Mouse (Mus musculus) stomach, embryonic 16.5 days (tissue): ENCODE data around the gene Srrm1. TPM values are rescaled to one million over a fixed set of nuclear protein-coding genes. Genes with fewer than 3 reads are reported as not detected.

Experiments used
- ATAC-seq: fragments of 200-750 bp; cut with Nextera tagmentation; 2 replicates; pipeline ENCODE4 v1.8.0; 2017; ENCODE audit warnings: moderate number of reproducible peaks, moderate TSS enrichment; ENCODE audit not compliant: insufficient read depth, low FRiP score
- H3K27ac ChIP-seq: fragments of 300-500 bp; sonication (generic); 2 replicates; pipeline ENCODE4 v1.5.1; 2014; ENCODE audit warnings: low read length
- H3K27me3 ChIP-seq: fragments of 300-500 bp; sonication (generic); 2 replicates; pipeline ENCODE4 v1.6.1; 2014; ENCODE audit warnings: low read length, control low read depth, mixed read lengths; ENCODE audit not compliant: control insufficient read depth, insufficient read depth
- H3K36me3 ChIP-seq: fragments of 300-500 bp; sonication (generic); 2 replicates; pipeline ENCODE4 v1.6.1; 2014; ENCODE audit warnings: low read length; ENCODE audit not compliant: control insufficient read depth, insufficient read depth
- H3K4me1 ChIP-seq: fragments of 300-500 bp; sonication (generic); 2 replicates; pipeline ENCODE4 v1.6.1; 2014; ENCODE audit warnings: low read length, control low read depth, mixed read lengths; ENCODE audit not compliant: control insufficient read depth, insufficient read depth
- H3K4me2 ChIP-seq: fragments of 300-500 bp; sonication (generic); 2 replicates; pipeline ENCODE4 v1.6.1; 2014; ENCODE audit warnings: low read depth, low read length, mixed read lengths
- H3K4me3 ChIP-seq: fragments of 300-500 bp; sonication (generic); replicated peaks from 2 replicates; pipeline ENCODE4 v1.5.1; 2014; ENCODE audit warnings: mild to moderate bottlenecking, low read length
- H3K9ac ChIP-seq: fragments of 300-500 bp; sonication (generic); 2 replicates; pipeline ENCODE4 v1.6.1; 2014; ENCODE audit warnings: low read length
- H3K9me3 ChIP-seq: fragments of 300-500 bp; sonication (generic); replicated peaks from 2 replicates; pipeline ENCODE4 v1.6.1; 2016; ENCODE audit warnings: low read length, control low read depth; ENCODE audit not compliant: control insufficient read depth
- WGBS: fragments of 180-500 bp; shearing (Covaris S2); extraction: QIAGEN DNeasy Blood & Tissue Kit; methylation state at CpG from one replicate; pipeline ENCODE4 v1.1.7; 2014; 5-methylcytosine and 5-hydroxymethylcytosine counted together
- polyA plus RNA-seq: library from polyadenylated mRNA; unstranded; fragments of >200 nt; fragmentation: Nextera tagmentation; extraction: Ambion mirVana; gene quantifications from 2 replicates; pipeline ENCODE4 v1.2.1, GENCODE M21; 2015

Gene Srrm1
- polyA plus RNA-seq, 1 experiment from 2014 or later, result 188 TPM

DNA sequence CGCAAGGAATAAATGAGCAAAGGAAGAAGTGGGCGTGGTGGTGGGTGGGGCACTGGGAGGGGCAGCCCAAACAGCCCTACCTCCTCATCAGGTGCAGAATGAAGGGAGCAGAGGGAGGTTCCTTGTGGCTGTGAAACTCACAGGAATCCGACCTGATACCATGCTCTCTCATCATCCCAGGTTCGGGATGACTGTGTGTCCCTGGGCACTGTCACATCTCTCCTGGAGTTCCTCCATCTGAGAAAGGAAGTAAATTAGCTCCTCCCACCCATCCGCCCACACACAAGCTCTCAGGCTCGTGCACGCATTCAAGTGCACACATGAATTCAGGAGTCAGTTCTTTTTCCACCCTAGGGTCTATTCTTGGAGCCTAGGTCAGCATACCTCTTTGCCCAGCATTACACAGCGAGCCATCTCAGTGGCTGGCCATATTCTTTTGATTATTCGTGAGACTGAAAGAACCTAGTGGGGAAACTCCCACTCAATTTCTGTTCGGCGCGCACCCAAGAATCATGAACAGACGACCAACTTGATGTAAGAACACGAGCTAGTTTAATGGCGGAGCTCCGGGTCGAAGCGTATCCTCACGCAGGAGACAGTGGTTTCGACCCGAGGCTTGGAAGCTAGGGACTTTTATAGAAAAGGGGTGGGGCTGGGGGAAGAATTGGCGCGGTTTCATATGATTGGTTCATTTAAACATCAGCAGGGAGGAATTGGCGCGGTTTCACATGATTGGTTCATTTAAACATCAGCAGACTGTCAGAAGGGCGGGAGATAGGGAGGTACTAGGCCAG lies 52.7 kb downstream of the Srrm1 start:
- Histone ChIP-seq H3K4me2 (no peak overlapping the region), H3K9ac (no peak overlapping the region), H3K36me3 (no peaks in the 10 kb centered on the region), H3K4me3 (no peak overlapping the region), H3K4me1 (0 out of 2 replicates have a peak, but pooled peaks cover 2% of the 10 kb centered on the region), H3K9me3 (no peaks in the 10 kb centered on the region), H3K27ac (no peak overlapping the region), H3K27me3 (no peaks in the 10 kb centered on the region)
- no peak for ATAC-seq
- WGBS, result 88% methylated on average over 26 of the region's 26 CpGs

- H3K9me3 ChIP-seq, result no peaks in the 10 kb centered on the region
- H3K4me3 ChIP-seq, result no peak overlapping the region
- no peak overlapping the region for H3K4me2 ChIP-seq
- H3K27me3 ChIP-seq, result no peaks in the 10 kb centered on the region
- H3K36me3 ChIP-seq, result no peaks in the 10 kb centered on the region
- H3K9ac ChIP-seq, result no peak overlapping the region
- no peak overlapping the region; the same call in 1 of the 2 replicates for H3K27ac ChIP-seq
- H3K4me1 ChIP-seq, result 0 out of 2 replicates have a peak, but pooled peaks cover 2% of the 10 kb centered on the region
- no peak; the same call in 1 of the 2 replicates for ATAC-seq
- WGBS, result 72% methylated on average over 10 of the region's 10 CpGs
Measured at GRCm38 (mm10) chr4:135298680-135299079, 54.4 kb downstream of the Srrm1 start.

- 0 out of 2 replicates have a peak overlapping the region, but pooled peaks have one; percentile 12 for H3K9ac ChIP-seq
- 0 out of 2 replicates have a peak, but pooled peaks cover 2% of the 10 kb centered on the region for H3K4me1 ChIP-seq
- ATAC-seq, result peak; percentile 61
- H3K9me3 ChIP-seq, result no peaks in the 10 kb centered on the region
- no peak overlapping the region for H3K4me2 ChIP-seq
- no peaks in the 10 kb centered on the region for H3K27me3 ChIP-seq
- no peak overlapping the region for H3K4me3 ChIP-seq
- H3K36me3 ChIP-seq, result no peaks in the 10 kb centered on the region
- 67% methylated on average over 15 of the region's 15 CpGs for WGBS
- 0 out of 2 replicates have a peak overlapping the region, but pooled peaks have one; percentile 6 for H3K27ac ChIP-seq
Measured at GRCm38 (mm10) chr4:135297931-135298546, 55.1 kb downstream of the Srrm1 start.

GRCm38 (mm10) chr4:135297146-135297545 lies 56.0 kb downstream of the Srrm1 start:
- H3K27ac ChIP-seq, result no peak overlapping the region
- no peaks in the 10 kb centered on the region for H3K36me3 ChIP-seq
- no peak for ATAC-seq
- H3K27me3 ChIP-seq, result no peaks in the 10 kb centered on the region
- no peaks in the 10 kb centered on the region for H3K9me3 ChIP-seq
- no peak overlapping the region for H3K9ac ChIP-seq
- 87% methylated on average over 7 of the region's 7 CpGs for WGBS
- no peak overlapping the region for H3K4me3 ChIP-seq
- H3K4me2 ChIP-seq, result no peak overlapping the region
- peaks cover 5% of the 10 kb centered on the region for H3K4me1 ChIP-seq

GRCm38 (mm10) chr4:135296565-135296964 lies 56.6 kb downstream of the Srrm1 start:
- Histone ChIP-seq H3K27ac (no peak overlapping the region), H3K4me3 (no peak overlapping the region), H3K27me3 (no peaks in the 10 kb centered on the region), H3K4me1 (peaks cover 10% of the 10 kb centered on the region), H3K36me3 (no peaks in the 10 kb centered on the region), H3K9ac (no peak overlapping the region), H3K4me2 (no peak overlapping the region), H3K9me3 (no peaks in the 10 kb centered on the region)
- no peak for ATAC-seq

DNA sequence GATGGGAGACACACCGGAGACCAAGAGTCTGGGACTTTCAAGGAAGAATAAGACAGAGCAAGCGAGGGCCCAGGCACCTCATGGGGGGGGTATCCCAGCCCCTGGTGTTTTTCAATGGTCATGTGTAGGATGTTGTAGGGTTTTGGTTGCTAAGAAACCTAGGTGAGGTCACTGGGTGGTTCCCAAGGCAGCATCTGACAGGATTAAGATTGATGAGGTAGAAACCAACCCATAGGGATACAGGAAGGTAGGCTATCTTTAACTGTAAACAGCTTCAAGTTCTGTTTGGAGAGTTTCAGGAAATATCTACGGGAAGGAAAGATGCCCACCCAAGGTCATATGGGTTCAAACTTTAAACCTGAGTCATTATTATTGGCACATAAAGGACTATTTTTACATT lies 59.3 kb downstream of the Srrm1 start:
- H3K27ac ChIP-seq, result no peak overlapping the region
- H3K4me2 ChIP-seq, result no peak overlapping the region
- no peaks in the 10 kb centered on the region for H3K27me3 ChIP-seq
- no peak for ATAC-seq
- H3K9ac ChIP-seq, result no peak overlapping the region
- peaks cover 10% of the 10 kb centered on the region for H3K4me1 ChIP-seq
- no peaks in the 10 kb centered on the region for H3K36me3 ChIP-seq
- 65% methylated on average over 3 of the region's 3 CpGs for WGBS
- H3K9me3 ChIP-seq, result no peaks in the 10 kb centered on the region
- H3K4me3 ChIP-seq, result no peak overlapping the region

DNA sequence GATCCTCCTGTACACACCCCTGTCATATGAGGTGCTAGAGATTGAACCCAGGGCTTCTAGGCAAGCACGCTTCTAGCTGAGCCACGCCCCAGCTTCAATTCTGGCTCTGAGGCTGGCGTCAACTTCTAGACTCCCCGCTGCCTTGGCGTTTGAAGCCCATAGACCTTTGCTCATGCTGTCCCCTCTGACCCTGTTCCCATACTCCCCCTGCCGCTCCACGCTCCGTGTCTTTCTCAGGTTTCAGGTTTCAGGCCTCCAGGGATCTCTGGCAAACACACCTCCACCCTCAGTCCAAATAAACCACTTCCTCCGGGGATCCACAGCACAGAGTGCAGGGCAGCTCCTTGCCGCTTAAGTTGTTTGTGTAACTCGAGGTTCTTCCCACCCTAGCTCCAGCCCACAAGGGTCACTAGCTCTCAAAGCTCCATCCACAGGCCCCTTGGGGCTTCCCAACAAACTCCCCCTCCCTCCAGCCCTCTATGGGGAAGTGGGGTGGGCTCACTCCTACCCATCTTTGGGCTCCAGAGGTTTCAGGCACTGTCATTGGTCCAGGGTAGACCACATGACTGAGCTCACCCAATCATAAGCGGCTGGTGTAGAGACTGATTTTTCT lies 60.5 kb downstream of the Srrm1 start:
- ATAC-seq, result peak; percentile 88
- H3K27me3 ChIP-seq, result no peaks in the 10 kb centered on the region
- peaks cover 13% of the 10 kb centered on the region for H3K4me1 ChIP-seq
- whole genome bisulfite sequencing, result 7% methylated on average over 12 of the region's 12 CpGs
- H3K4me2 ChIP-seq, result peak overlapping the region; percentile 35
- no peaks in the 10 kb centered on the region for H3K36me3 ChIP-seq
- H3K9me3 ChIP-seq, result no peaks in the 10 kb centered on the region
- no peak overlapping the region for H3K4me3 ChIP-seq
- H3K27ac ChIP-seq, result peak overlapping the region; percentile 54; the same call in 1 of the 2 replicates
- peak overlapping the region; percentile 9; the same call in 1 of the 2 replicates for H3K9ac ChIP-seq

GRCm38 (mm10) chr4:135291841-135292240 lies 61.3 kb downstream of the Srrm1 start:
- 48% methylated on average over 6 of the region's 6 CpGs for WGBS
- Histone ChIP-seq H3K27me3 (no peaks in the 10 kb centered on the region), H3K4me3 (no peak overlapping the region), H3K4me2 (no peak overlapping the region), H3K27ac (peak overlapping the region; percentile 8; the same call in 1 of the 2 replicates), H3K36me3 (no peaks in the 10 kb centered on the region), H3K9me3 (no peaks in the 10 kb centered on the region), H3K9ac (no peak overlapping the region), H3K4me1 (peaks cover 19% of the 10 kb centered on the region)
- no peak for ATAC-seq

GRCm38 (mm10) chr4:135291199-135291598 lies 61.9 kb downstream of the Srrm1 start:
- H3K4me3 ChIP-seq, result no peak overlapping the region
- WGBS, result 93% methylated on average over 8 of the region's 8 CpGs
- no peaks in the 10 kb centered on the region for H3K9me3 ChIP-seq
- no peaks in the 10 kb centered on the region for H3K27me3 ChIP-seq
- ATAC-seq, result no peak
- no peak overlapping the region for H3K9ac ChIP-seq
- H3K36me3 ChIP-seq, result no peaks in the 10 kb centered on the region
- peaks cover 25% of the 10 kb centered on the region for H3K4me1 ChIP-seq
- no peak overlapping the region for H3K27ac ChIP-seq
- H3K4me2 ChIP-seq, result no peak overlapping the region
